Comparison of ENCODE assay signal across 8 mouse cellular contexts in the genomic region with DNA sequence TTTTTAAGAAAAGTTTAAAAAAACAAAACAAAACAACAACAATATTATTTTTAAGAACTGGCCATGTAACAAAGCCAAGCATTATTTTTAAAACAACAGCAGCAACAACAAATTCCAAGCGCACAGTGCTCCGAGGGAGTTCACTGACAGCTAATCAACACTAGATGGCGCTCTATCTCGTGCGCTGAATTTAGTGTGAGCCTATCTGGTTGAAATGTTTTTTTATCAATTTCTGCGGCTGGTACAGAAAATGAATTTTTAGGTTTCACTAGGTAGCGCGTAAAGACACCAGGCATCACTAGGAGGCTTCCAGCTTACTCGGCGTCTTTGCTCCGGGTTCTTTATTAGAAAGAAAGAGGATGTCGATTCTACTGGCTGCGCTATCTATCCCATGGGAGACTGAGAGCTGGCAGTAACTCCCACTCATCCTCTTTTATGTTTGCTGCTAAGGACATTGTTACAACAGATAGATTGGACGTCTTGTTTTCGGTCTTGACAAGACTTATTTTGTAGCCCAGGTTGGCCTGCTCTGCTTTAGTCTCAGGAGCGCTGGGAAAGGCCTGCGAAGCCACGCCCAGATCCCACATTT. TPM values are rescaled to one million over a fixed set of nuclear protein-coding genes. Genes with fewer than 3 reads are reported as not detected.
DNase-seq lines count a peak whose midpoint lies in the region; ATAC-seq lines count a peak whose summit lies in the region.

No protein-coding gene starts in this region.

- peaks cover 12% of the 10 kb centered on the region for H3K9me3 ChIP-seq in heart, embryonic 13.5 days

- H3K4me1 ChIP-seq in heart, embryonic 13.5 days: no peaks in the 10 kb centered on the region

- ATAC-seq in frontal cortex, adult (ENCODE audit: low TSS enrichment): peak; percentile 81
- peak; percentile 49; the same call in 1 of the 2 replicates for ATAC-seq in cerebellum, adult (ENCODE audit: insufficient number of reproducible peaks, low FRiP score, low TSS enrichment)
- ATAC-seq in heart, embryonic 13.5 days (ENCODE audit: extremely low read depth, insufficient number of reproducible peaks, low FRiP score, low TSS enrichment): no peak
- ATAC-seq in megakaryocyte progenitor cell, adult 5-6 weeks (replicated peaks; ENCODE audit: poor library complexity): peak; percentile 92

- no peak overlapping the region for H3K27ac ChIP-seq in heart, embryonic 13.5 days (replicated peaks)

- no peaks in the 10 kb centered on the region for H3K36me3 ChIP-seq in heart, embryonic 13.5 days

- 44% methylated on average over 18 of the region's 18 CpGs for WGBS in heart, embryonic 13.5 days

- DNase-seq in frontal cortex, postnatal 25 days (ENCODE audit: low spot score in 2 of 2): no peak
- DNase-seq in 416B (ENCODE audit: low read depth): peak; percentile 46
- DNase-seq in layer of hippocampus, postnatal 10 days (ENCODE audit: low spot score in 2 of 2): peak; percentile 45 to 46
- no peak for DNase-seq in ovary, adult 18-20 months (ENCODE audit: low spot score)

- H3K27me3 ChIP-seq in heart, embryonic 13.5 days (replicated peaks): no peaks in the 10 kb centered on the region

- peak overlapping the region; percentile 46 for H3K4me2 ChIP-seq in heart, embryonic 13.5 days

- H3K9ac ChIP-seq in heart, embryonic 13.5 days: no peak overlapping the region

- H3K4me3 ChIP-seq in heart, embryonic 13.5 days: no peak overlapping the region

RNA-seq across cellular contexts. Expression of a gene that starts 22.0 kb away (rescaled TPM):
- 70.7 and 82.9 TPM in 2 replicates for polyA plus RNA-seq in heart, embryonic 13.5 days (2015; fragmentation: Nextera tagmentation; extraction: Ambion mirVana)
- total RNA-seq in layer of hippocampus, postnatal 10 days (2021): 10 to 100 TPM; 16.7 TPM
- total RNA-seq in megakaryocyte progenitor cell, adult 5-6 weeks (2015): 188 and 192 TPM in 2 replicates
- total RNA-seq in megakaryocyte progenitor cell, adult 5-6 weeks (2017): 284 and 295 TPM in 2 replicates

RNA-seq across cellular contexts. Expression of a gene that starts 29.0 kb away (rescaled TPM):
- polyA plus RNA-seq in heart, embryonic 13.5 days (2015; fragmentation: Nextera tagmentation; extraction: Ambion mirVana): 0.82 and 1.3 TPM in 2 replicates
- total RNA-seq in layer of hippocampus, postnatal 10 days (2021): 1 to 10 TPM; 6.0 to 6.2 TPM
- total RNA-seq in megakaryocyte progenitor cell, adult 5-6 weeks (2015): 1.2 TPM in 2 replicates
- total RNA-seq in megakaryocyte progenitor cell, adult 5-6 weeks (2017): 0.74 and 1.1 TPM in 2 replicates

Comparison
In these comparisons a context has a peak if more than half of its experiments do, and no peak if none do; other contexts are left out.
1. DNase-seq: peak in 416B (single experiment) and layer of hippocampus, postnatal 10 days (2 of 2); none in frontal cortex, postnatal 25 days (0 of 2) and ovary, adult 18-20 months (single experiment).
2. RNA of a gene that starts 22.0 kb away (total RNA-seq): 188 to 295 TPM in megakaryocyte progenitor cell, adult 5-6 weeks; 16.7 TPM in layer of hippocampus, postnatal 10 days; every median in the first group is over 10 times any median in the second.